Mouse (Mus musculus) heart, postnatal 4 days (tissue): Measurements from ENCODE around the gene Slc7a8. TPM values are rescaled to one million over a fixed set of nuclear protein-coding genes. Genes with fewer than 3 reads are reported as not detected.

ENCODE experiments used
- DNase-seq: peaks from one replicate; pipeline ENCODE4 v3.0.0; 2021
- total RNA-seq, 2 experiments: library from RNA; stranded (reverse); gene quantifications; 2 replicates each; pipeline ENCODE4 v1.2.3; 2021

Gene Slc7a8
- total RNA-seq, 2 experiments from 2014 or later = 1.9 to 2.0 TPM

DNA sequence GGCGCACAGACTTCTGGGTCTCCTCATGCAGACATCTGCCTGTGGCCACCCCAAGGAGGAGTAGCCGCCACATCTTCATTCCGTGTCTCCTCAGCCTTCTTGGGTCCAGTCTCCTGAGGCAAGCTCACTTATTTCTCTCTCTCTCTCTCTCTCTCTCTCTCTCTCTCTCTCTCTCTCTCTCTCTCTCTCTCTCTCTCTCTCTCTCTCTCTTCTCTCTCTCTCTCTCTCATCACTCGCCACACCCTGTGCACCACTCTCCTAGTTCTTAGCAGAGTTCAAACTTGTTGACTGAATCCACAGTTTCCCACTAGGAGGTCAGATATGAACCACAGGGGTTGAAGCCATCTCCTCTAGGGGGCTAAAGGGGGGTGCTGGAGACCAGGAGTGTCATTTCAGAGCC lies 83.0 kb downstream of the Slc7a8 start, which contains the start of gene Gm29776:
TSS of gene Gm29776 (minus strand) at position 101 of the 400 bp plus-strand sequence.
- DNase-seq = no peak

DNA sequence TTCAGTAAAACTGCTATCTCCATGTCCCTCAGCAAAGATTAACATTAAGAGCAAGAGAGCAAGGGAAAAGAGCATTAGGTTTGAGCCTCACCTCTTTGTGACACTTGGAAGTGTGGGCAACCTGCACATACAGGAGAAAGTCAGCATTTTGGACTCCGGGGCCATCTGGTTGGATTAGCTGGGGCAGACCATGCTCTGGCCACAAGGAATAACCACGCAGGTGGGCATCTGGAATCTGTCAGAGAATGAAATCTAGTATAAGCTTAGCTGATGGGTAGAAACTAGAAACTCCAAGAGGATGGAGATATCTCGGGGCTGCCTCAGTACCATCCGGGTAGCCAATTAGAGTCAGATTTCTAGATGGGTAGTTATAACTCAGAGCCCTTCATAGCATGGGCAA lies 85.0 kb downstream of the Slc7a8 start:
- DNase-seq = no peak

DNA sequence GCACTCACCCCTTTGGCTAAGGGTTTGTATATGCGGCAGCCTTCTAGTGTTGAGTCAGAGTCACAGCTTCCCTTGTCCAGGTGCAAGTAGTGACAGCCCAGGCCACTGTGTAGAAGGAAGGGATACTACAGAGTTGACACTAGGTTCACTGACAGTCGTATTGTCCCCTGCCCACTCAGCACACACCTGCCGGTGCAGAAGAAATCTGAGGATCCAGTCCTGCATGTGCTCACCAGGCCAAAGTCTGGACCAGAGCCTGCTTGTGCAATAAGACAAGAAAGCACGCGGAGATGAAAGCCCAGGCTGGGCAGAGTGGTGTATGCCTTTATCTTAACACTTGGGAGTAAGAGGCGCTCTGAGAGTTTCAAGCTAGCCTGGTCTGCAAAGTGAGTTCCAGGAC lies 86.7 kb downstream of the Slc7a8 start:
- DNase-seq = no peak

DNA sequence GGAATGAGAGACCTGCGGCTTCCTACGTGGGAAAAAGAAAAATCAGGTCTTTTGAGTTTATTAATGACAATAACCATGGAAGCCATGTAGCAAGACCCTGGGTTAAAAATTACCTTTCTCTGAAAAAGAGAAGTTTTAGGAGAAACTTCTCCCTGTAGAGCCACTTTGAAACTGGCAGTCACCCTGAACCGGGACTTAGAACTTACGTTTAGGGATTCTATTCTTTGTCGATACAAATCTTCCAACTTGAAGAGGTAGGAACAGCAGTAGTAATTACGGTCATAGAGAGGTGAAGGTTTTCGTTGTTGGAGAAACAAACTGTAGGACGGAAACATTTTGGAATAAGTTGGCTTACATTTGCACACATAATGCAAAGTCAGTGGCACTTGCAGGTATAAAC lies 94.5 kb downstream of the Slc7a8 start:
- DNase-seq = no peak

DNA sequence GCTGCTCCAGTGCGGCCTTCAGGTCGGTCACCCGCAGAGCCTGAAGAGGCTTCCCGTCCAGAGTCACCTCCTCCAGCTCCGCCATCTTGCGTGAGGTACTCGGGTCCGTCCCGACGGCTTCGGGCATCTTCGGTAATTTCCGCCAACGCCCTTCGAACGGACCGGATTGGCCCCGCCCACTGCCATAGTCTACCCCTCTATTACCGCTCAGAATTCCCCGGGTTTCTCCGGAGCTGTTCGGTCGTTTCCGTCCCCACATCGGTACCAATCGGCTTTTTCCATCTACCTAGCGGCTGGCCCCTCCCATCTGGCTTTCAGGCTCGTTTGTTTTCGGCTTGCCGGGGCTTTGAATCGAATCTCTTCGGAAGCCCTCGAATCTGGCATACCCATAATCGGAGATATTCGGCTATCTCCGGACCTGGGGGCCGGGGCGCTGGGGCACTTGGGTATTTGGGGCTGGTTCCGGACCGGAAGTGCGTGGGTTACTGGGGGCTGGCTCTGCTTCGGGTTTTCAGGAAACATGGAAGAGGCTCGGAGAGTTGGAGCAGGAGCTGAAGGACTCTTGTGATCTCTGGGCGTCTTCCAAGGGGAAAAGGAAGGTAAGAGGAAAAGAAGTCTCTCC lies 95.1 kb downstream of the Slc7a8 start, which contains the start of gene Acin1:
TSS of gene Acin1 (minus strand) at position 410 of the 622 bp plus-strand sequence.
- DNase-seq = peak; percentile 100

DNA sequence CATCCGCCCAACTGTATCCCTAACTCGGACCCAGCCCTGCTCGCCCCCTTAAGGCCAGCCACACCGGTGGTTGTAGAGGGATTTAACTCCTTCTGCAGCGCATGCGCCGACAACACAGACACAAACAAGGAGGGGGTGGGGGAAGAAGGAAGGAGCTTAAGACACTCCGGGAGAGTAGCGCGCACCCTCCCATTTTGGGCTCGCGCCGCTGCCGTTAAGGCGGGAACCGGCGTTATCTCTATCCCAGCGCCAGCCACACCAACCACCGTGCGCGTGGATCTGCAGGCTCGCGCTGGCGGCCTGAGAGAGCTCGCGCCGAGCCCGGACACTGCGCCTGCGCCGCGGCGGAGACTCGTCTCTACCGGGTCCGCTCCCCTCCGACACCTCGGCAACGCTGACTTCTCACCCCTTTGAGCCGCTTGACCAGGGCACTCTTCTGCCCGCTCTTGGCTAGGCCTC lies 95.7 kb downstream of the Slc7a8 start, which contains the start of gene 1700123O20Rik:
TSS of gene 1700123O20Rik (plus strand) at position 154 of the 459 bp plus-strand sequence.
- no peak for DNase-seq

DNA sequence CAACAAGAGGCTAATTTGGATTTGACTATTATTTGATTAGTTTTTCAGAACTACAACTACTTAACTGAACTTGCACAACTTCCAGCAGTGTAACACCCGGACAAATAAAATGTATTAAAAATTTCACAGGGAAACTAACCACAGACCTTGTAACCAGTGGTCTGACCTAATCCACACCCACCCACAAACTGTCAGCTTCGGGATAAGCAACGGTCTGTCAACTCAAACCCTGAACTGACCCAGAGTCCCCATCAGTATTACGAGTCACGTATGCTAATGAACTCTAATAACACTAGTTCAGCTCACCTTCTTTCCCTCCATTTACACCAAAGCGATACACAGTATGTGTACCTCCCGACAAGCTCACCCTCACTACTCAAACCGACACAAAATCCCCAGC lies 96.3 kb downstream of the Slc7a8 start:
- DNase-seq = no peak

DNA sequence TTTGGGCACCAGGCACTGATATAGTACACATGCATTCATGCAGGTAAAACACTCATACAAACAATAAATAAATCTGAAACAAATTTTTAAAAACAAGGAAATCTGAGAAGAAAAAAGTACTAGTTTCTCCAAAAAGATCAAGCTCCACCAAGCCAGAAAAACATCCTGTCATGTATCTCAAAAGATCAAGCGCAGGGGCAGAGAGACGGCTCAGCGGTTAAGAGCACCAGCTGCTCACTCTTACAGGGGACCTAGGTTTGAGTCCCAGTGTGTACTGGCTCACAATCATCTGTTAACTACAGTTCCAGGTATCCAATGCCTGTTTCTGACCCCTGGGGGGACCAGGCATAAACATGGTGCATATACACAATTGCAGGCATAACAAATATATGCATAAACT lies 99.3 kb downstream of the Slc7a8 start:
- no peak for DNase-seq

DNA sequence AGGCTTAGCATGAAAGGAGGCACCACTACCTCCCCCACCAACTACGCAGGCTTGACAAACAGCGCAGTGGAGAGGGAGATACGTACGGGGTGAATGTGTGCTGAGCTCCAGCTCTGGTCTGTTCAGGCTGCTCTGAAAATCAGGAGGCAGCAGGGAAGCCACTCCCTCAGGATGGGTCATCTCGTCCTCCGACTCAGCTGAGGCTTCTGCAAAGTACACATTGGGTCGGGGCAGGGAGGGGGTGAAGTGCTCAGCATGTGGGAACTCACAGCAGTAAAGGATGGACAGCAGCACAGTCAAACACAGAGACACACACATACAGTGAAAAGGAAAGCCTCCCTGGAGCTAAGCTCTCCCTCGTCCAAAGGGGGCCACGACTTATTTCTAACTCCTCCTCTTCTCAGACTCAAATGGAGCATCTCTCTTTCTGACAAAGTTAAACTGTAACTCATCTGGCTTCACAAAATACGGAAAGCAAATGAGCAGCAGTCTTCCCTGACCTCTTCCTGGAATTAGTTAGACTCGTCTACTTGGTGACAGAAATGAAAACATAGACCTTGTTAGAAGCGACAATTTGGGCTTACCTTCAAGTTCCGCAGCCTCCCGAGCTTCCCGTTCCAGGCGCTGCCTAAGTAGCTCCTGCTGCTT lies 103.0 kb downstream of the Slc7a8 start:
- DNase-seq = no peak

DNA sequence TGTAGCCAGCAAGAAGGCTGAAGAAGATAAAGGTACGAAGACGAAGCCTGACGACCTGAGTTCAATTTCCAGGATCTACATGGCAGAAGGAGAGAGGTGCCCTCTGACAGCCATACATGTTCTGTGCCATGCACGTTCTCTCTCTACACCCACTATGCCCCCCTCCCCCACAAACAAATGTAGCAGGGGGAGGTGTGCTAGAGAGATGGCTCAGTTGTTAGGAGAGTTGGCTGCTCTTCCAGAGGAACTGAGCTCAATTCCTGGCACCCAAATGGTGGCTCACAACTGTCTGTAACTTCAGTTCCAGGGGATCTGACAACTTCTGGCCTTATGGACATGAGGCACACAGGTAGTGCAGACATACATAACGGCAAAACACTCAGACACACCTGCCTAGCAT lies 105.5 kb downstream of the Slc7a8 start:
- DNase-seq = no peak

DNA sequence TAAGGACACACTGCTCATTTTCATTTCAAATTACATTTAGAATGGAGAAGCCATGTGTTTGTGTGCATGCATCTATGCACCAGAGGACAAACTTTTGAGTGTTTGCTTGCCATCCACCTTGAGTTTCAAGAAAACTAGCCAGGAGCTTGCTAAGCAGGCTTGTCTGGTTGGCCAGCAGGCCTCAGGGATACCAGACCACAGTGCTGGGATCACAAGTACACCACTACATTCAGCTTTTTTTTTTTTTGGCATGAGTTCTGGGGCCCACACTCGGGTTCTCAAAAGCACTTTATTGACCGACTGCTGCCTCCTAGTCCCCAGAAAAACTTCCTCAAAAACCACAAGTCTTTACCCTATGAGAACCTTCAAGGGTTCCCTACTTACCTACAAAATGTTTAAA lies 107.4 kb downstream of the Slc7a8 start:
- no peak for DNase-seq

Other genes starting within 250 kb of the Slc7a8 start
- 10 to 100 TPM; 30.6 to 32.7 TPM for gene Haus4, start 227.3 kb downstream of the Slc7a8 start, total RNA-seq
- gene Ajuba, start 204.4 kb downstream of the Slc7a8 start, total RNA-seq = 10 to 100 TPM; 19.4 to 20.3 TPM
- gene 4931414P19Rik, start 176.0 kb downstream of the Slc7a8 start, total RNA-seq = 1 to 10 TPM; 4.9 to 6.6 TPM
- 100 to 1,000 TPM; 192 to 198 TPM for gene Psmb5, start 163.9 kb downstream of the Slc7a8 start, total RNA-seq
- not detected for gene Psmb11, start 160.5 kb downstream of the Slc7a8 start, total RNA-seq
- not detected for gene Gm17606, start 141.0 kb downstream of the Slc7a8 start, total RNA-seq
- gene Cdh24, start 140.6 kb downstream of the Slc7a8 start, total RNA-seq = 1 to 10 TPM; 2.7 to 3.1 TPM
- 10 to 100 TPM; 19.3 to 20.9 TPM for gene 1700123O20Rik, start 95.7 kb downstream of the Slc7a8 start, total RNA-seq
- gene Acin1, start 95.0 kb downstream of the Slc7a8 start, total RNA-seq = 100 to 1,000 TPM; 119 to 129 TPM
- gene Gm29776, start 83.1 kb downstream of the Slc7a8 start, total RNA-seq = under 1 TPM; 0.14 to 0.16 TPM
- gene Cebpe, start 69.8 kb downstream of the Slc7a8 start, total RNA-seq = not detected
- gene Rnf212b, start 32.2 kb upstream of the Slc7a8 start, total RNA-seq = not detected
- gene Homez, start 89.0 kb upstream of the Slc7a8 start, total RNA-seq = 1 to 10 TPM; 7.7 to 8.9 TPM
- gene Ppp1r3e, start 95.6 kb upstream of the Slc7a8 start, total RNA-seq = 1 to 10 TPM; 6.4 to 7.6 TPM
- gene Bcl2l2, start 101.4 kb upstream of the Slc7a8 start, total RNA-seq = 10 to 100 TPM; 37.5 to 39.2 TPM
- 1 to 10 TPM; 3.0 to 3.9 TPM for gene Gm20521, start 101.5 kb upstream of the Slc7a8 start, total RNA-seq
- gene Pabpn1, start 110.6 kb upstream of the Slc7a8 start, total RNA-seq = 100 to 1,000 TPM; 141 to 142 TPM
- 10 to 100 TPM; 24.8 to 25.2 TPM for gene Slc22a17, start 131.2 kb upstream of the Slc7a8 start, total RNA-seq
- gene Efs, start 144.2 kb upstream of the Slc7a8 start, total RNA-seq = 10 to 100 TPM; 10.5 to 10.9 TPM
- gene Il25, start 150.7 kb upstream of the Slc7a8 start, total RNA-seq = not detected
- under 1 TPM in 1 of 2 experiments, not detected in 1; 0.33 TPM for gene Cmtm5, start 154.3 kb upstream of the Slc7a8 start, total RNA-seq
- gene Myh6, start 185.0 kb upstream of the Slc7a8 start, total RNA-seq = over 10,000 TPM; 15,879 to 17,172 TPM
- gene Gm17428, start 195.0 kb upstream of the Slc7a8 start, total RNA-seq = not detected
- gene Myh7, start 212.7 kb upstream of the Slc7a8 start, total RNA-seq = 1,000 to 10,000 TPM; 1,764 to 1,922 TPM
- gene Ngdn, start 233.5 kb upstream of the Slc7a8 start, total RNA-seq = 10 to 100 TPM; 35.7 to 39.7 TPM